Mouse (Mus musculus) liver, adult (tissue): Measurements from ENCODE around the gene B3galt4.
"Not testable (repeated sequence)": the region's sequence is repeated elsewhere in the genome, so short reads cannot be mapped to it uniquely, and the experiment has no call there.

Experiments used
- GATA4 ChIP-seq: IDR thresholded peaks from 2 replicates; pipeline ENCODE4 v1.6.1; 2014; ENCODE audit warnings: mild to moderate bottlenecking, low read length; ENCODE audit not compliant: insufficient replicate concordance

Gene B3galt4

GRCm38 (mm10) chr17:33908331-33909076 lies 42.8 kb downstream of the B3galt4 start:
- TF ChIP-seq GATA4: no peak

GRCm38 (mm10) chr17:33904835-33905234 lies 46.5 kb downstream of the B3galt4 start, which contains the start of gene Platr17:
Platr17 (plus strand) TSS chr17:33905135.
- TF ChIP-seq GATA4: not testable (repeated sequence)

DNA sequence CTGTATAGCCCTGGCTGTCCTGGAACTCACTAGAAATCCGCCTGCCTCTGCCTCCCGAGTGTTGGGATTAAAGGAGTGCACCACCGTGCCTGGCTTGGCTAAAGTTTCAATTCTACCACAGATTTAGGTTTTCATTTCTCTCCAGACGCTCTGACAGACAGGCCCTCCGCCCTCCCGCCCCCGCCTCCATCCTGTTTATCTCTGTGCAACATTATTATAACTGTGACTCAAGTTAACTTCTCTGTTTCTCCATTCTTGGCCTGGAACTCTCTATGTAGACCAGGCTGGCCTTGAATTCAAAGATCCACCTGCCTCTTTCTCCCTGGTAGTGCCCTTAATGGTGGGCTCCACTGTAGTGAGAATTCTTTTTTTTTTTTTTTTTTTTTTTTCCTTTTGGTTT lies 48.8 kb downstream of the B3galt4 start:
- no peak for TF ChIP-seq GATA4

DNA sequence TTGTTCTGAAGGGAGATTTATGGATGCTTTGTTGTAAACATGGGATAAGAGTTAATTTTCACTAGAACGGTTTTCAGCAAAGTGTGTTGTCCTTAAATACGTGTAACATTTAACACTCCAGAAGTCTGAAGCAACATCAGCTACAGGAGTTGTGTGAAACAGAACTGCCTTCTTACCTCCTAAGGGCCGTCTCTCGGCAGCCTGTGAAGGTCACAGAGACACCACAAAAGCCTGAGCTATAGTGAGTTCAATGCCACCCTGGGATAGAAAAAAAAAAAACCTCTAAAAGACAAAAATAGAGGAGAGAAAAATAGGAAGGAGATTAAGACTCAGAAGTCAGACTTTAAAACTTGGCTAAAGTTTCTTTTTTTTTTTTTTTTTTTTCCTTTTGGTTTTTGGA lies 49.2 kb downstream of the B3galt4 start:
- TF ChIP-seq GATA4: no peak

GRCm38 (mm10) chr17:33901653-33902052 lies 49.6 kb downstream of the B3galt4 start:
- no peak for TF ChIP-seq GATA4

DNA sequence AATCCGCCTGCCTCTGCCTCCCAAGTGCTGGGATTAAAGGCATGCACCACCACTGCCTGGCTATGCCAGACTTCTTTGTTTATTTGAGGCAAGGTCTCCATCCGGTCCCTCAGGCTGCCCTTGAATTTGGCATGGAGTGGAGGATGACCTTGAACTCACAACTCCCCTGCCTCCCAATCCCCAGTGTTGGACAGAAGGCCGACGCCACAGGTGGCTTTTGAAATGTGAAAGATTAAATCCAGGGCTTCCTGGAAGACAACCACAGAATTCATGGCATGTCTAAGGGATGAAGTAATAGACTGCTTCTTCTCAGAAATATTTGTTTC lies 50.3 kb downstream of the B3galt4 start:
- TF ChIP-seq GATA4: no peak

DNA sequence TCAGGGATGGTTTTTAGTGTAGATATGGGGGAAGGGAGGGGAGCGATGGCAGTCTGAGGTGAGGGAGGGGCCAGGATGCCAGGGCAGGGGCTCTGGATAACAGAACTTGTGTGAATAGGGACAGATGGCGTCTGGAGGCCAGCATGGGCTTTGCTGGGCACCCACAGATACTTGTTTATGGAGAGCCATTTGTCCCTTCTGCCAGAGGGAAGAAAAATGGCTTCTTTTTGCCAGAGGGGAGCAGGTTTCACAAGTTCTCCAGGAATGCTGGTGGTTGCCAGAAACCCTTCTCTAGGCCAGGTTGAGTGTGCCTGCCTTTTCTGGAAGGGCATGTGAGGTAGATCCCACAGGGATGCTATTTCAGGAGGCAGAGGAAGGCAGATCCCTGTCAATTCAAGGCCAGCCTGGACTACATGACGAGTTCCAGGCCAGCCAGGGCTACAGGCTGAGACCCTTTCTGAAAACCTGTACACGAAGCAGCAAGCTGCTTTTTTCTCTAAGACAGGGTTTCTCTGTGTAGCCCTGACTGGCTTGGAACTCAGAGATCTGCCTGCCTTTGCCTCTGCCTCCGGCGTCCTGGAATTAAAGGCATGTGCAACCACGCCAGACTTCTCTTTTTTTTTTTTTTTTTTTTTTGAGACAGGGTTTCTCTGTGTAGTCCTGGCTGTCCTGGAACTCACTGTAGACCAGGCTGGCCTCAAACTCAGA lies 50.9 kb downstream of the B3galt4 start:
- TF ChIP-seq GATA4: no peak
